In the genomic region with DNA sequence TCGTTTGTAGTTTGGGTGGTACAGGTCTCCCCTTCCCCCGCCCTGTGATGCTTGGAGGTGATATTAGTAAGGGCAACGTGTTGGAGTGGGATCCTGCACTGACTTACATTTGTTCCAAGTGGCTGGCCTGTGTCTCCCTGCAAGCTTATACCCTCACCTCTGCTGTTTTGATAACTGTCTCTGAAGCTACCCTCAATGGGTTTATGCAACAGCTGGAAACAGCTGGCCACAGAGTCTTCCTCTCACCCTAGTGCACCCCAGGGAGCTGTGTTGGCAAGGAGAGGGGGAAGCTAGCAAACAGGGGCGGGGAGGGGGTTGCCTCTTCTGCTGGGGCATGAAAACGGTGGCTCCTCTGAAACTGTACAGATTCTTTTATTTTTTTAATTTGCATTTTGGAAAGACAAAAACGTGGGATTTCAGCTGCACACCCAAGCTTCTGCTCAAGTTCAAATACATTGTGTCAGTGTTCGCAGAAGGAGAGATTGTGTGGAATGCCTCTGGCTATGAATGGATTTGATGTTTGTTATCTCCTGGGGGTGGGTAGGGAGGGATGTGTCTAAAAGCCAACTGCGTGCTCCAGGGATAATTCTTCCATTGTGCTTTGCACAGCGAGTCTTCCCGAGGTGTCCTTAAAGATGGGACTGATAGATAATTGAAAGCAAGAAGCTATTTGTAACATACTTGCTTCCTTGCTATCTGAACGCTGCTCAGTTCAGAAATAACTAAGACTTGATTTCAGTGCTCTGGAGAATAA, we compare ENCODE assay signal across 11 mouse cellular contexts.
A peak's percentile ranks its signal among the peaks of the same experiment; 100 is the strongest.
DNase-seq lines count a peak whose midpoint lies in the region; ATAC-seq and TF ChIP-seq lines count a peak whose summit lies in the region.
"Had no signal": no experiment of that assay in that cellular context is flagged by ENCODE, and none has a peak within 500 bp of the region (broad histone marks: within the 10 kb centered on the region; RNA-seq: fewer than 3 reads in every experiment).

No protein-coding gene starts in this region.

- no peak overlapping the region for H3K4me3 ChIP-seq in gastrocnemius, adult 2 months
- no peak overlapping the region for H3K4me3 ChIP-seq in kidney, embryonic 14.5 days (ENCODE audit: low read length)
- H3K4me3 ChIP-seq in forebrain, embryonic 13.5 days, result no peak overlapping the region
- H3K4me3 ChIP-seq in midbrain, postnatal 0 days (ENCODE audit: low read depth, low read length), result no peak overlapping the region
- H3K4me3 ChIP-seq: liver, embryonic 13.5 days had no signal

- H3K36me3 ChIP-seq in kidney, embryonic 14.5 days (ENCODE audit: control insufficient read depth, insufficient read depth, low read length), result no peaks in the 10 kb centered on the region
- no peaks in the 10 kb centered on the region for H3K36me3 ChIP-seq in forebrain, embryonic 13.5 days (ENCODE audit: poor library complexity, severe bottlenecking)
- H3K36me3 ChIP-seq in midbrain, postnatal 0 days (ENCODE audit: insufficient read depth, low read length), result no peaks in the 10 kb centered on the region
- H3K36me3 ChIP-seq: liver, embryonic 13.5 days had no signal

- H3K27ac ChIP-seq in gastrocnemius, adult 2 months, result no peak overlapping the region
- no peak overlapping the region for H3K27ac ChIP-seq in kidney, embryonic 14.5 days (ENCODE audit: low read depth, low read length)
- H3K27ac ChIP-seq in forebrain, embryonic 13.5 days, result peak overlapping the region; percentile 44
- no peak overlapping the region; the same call in 1 of the 2 replicates for H3K27ac ChIP-seq in midbrain, postnatal 0 days (ENCODE audit: low read depth, low read length)
- H3K27ac ChIP-seq: liver, embryonic 13.5 days had no signal

- H3K9ac ChIP-seq in kidney, embryonic 14.5 days (ENCODE audit: low read depth, low read length), result no peak overlapping the region
- no peak overlapping the region for H3K9ac ChIP-seq in forebrain, embryonic 13.5 days
- no peak overlapping the region for H3K9ac ChIP-seq in midbrain, postnatal 0 days (replicated peaks; ENCODE audit: low read length, poor library complexity, severe bottlenecking)
- H3K9ac ChIP-seq: liver, embryonic 13.5 days had no signal

- no peak for TF ChIP-seq CTCF in gastrocnemius, adult 2 months (IDR thresholded peaks at IDR 0.05)
- TF ChIP-seq CTCF in midbrain, postnatal 0 days (IDR thresholded peaks at IDR 0.05), result no peak

- no peak for ATAC-seq in kidney, embryonic 14.5 days (ENCODE audit: low FRiP score, low TSS enrichment)
- ATAC-seq in forebrain, embryonic 13.5 days, result 0 out of 2 replicates have a peak, but pooled peaks have one; percentile 36
- peak; percentile 26; the same call in 1 of the 2 replicates for ATAC-seq in midbrain, postnatal 0 days (ENCODE audit: low FRiP score)

- H3K27me3 ChIP-seq in kidney, embryonic 14.5 days (ENCODE audit: control insufficient read depth, insufficient read depth, low read length), result no peaks in the 10 kb centered on the region
- H3K27me3 ChIP-seq in forebrain, embryonic 13.5 days, result no peaks in the 10 kb centered on the region
- H3K27me3 ChIP-seq in midbrain, postnatal 0 days (ENCODE audit: insufficient read depth, low read length), result no peaks in the 10 kb centered on the region
- H3K27me3 ChIP-seq: liver, embryonic 13.5 days had no signal

- peaks cover 19% of the 10 kb centered on the region; the same call in 1 of the 2 replicates for H3K4me1 ChIP-seq in kidney, embryonic 14.5 days (ENCODE audit: control insufficient read depth, insufficient read depth, low read length)
- H3K4me1 ChIP-seq in forebrain, embryonic 13.5 days, result peaks cover 33% of the 10 kb centered on the region
- H3K4me1 ChIP-seq in midbrain, postnatal 0 days (ENCODE audit: insufficient read depth, low read length), result peaks cover 14% of the 10 kb centered on the region
- H3K4me1 ChIP-seq: liver, embryonic 13.5 days had no signal

- 57% methylated on average over 11 of the region's 11 CpGs for WGBS in kidney, embryonic 14.5 days
- 28% methylated on average over 11 of the region's 11 CpGs for WGBS in forebrain, embryonic 13.5 days
- 29% methylated on average over 11 of the region's 11 CpGs for WGBS in midbrain, postnatal 0 days

- peak; percentile 32 for DNase-seq in gastrocnemius, adult 2 months
- no peak for DNase-seq in gastrocnemius, postnatal 4 days (ENCODE audit: low spot score in 2 of 2)
- DNase-seq in kidney, adult 9 months, result peak; percentile 19
- DNase-seq in midbrain, postnatal 0 days (ENCODE audit: low spot score), result no peak
- DNase-seq in retina, postnatal 1 day, result no peak
- DNase-seq in ovary, postnatal 14 days (ENCODE audit: low spot score), result no peak
- DNase-seq: cerebellum, postnatal 14 days; liver, embryonic 13.5 days; thymus, postnatal 25 days had no signal

- intact Hi-C loops in gastrocnemius, adult 2 months (cut with DNase I), result no loop called here

- no peaks in the 10 kb centered on the region for H3K9me3 ChIP-seq in kidney, embryonic 14.5 days (ENCODE audit: control insufficient read depth, low read length)
- no peaks in the 10 kb centered on the region for H3K9me3 ChIP-seq in forebrain, embryonic 13.5 days (replicated peaks)
- no peaks in the 10 kb centered on the region for H3K9me3 ChIP-seq in midbrain, postnatal 0 days (ENCODE audit: low read length)
- H3K9me3 ChIP-seq: liver, embryonic 13.5 days had no signal

- no peak overlapping the region for H3K4me2 ChIP-seq in kidney, embryonic 14.5 days (replicated peaks; ENCODE audit: low read depth, low read length)
- H3K4me2 ChIP-seq in forebrain, embryonic 13.5 days, result no peak overlapping the region
- H3K4me2 ChIP-seq in midbrain, postnatal 0 days (ENCODE audit: low read depth, low read length, poor library complexity, severe bottlenecking), result no peak overlapping the region
- H3K4me2 ChIP-seq: liver, embryonic 13.5 days had no signal

Comparison
In these comparisons a context has a peak if more than half of its experiments do, and no peak if none do; other contexts are left out.
1. DNase-seq: peak in gastrocnemius, adult 2 months (single experiment) and kidney, adult 9 months (single experiment); none in gastrocnemius, postnatal 4 days (0 of 2), midbrain, postnatal 0 days (single experiment), retina, postnatal 1 day (single experiment) and ovary, postnatal 14 days (single experiment).